Mouse (Mus musculus) mature B cell (primary cell): ENCODE data around the gene Fmnl3.

ENCODE experiments used
- in situ Hi-C: fragments of 300-500 bp; cut with MboI; formaldehyde crosslinking; loops from 2 replicates; pipeline ENCODE4 v1.14.3; 2019

The Fmnl3 gene

DNA sequence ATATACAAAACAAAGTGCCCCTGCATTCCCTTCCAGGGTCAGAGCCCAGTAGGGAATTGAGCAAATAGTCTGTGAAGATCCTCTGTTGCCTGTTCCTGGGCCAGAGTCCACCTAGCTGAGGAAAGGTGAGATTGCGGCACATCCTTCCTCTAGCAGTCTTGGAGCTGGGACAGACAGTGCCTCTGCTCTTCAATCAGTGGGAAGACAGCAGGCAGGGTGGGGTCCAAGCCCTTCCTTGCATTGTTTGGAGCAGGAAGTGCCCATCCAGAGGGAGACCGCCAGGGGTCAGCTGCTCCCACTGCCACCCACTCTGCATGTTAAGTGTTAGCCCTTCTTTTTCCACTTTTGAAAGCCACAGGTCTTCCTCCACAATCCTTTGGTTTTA lies 53.0 kb downstream of the Fmnl3 start:
- in situ Hi-C loops = no loop called here

DNA sequence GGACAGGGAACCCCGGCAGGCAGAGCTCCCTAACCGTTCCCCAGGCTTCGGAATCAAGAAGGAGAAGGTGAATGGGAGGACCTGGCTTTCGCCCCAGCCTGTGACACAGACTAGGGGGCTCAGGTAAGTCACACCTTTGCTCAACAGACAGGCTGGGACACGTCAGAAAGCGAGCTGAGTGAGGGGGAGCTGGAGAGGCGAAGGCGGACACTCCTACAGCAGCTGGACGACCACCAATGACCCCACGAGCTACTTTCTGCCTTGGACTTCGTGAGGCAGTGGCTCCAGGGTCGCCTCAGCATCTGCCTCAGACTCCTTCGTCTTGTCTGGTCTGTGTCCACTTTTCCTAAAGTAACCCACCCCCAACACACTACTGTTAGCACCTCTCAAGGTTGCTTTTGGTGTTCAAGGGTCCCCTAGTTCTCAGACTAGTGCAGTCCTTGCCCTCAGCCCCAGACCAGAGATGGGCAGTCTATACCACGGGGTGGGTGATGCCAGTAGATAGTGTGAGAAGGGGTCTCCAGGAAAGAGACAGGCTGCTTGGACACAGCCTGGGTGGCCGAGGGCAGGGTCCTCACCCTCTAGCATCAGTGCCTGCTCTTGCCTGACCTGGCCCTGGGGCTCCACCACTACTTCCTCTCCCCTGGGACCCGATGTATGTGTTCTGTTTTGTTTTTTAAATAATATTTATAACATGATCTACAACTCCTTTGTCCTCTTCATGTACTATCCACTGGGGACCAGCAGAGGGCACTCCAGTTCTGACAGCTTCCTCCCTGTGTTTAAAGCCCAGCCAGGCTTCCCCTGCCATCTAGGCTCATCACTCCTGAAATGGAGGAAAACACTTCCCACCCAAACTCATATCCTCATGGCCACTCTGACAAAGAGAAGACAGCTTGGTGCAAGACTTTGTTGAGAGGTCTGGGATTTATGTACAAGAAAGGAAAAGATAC lies 53.7 kb downstream of the Fmnl3 start:
- in situ Hi-C loops = no loop called here

DNA sequence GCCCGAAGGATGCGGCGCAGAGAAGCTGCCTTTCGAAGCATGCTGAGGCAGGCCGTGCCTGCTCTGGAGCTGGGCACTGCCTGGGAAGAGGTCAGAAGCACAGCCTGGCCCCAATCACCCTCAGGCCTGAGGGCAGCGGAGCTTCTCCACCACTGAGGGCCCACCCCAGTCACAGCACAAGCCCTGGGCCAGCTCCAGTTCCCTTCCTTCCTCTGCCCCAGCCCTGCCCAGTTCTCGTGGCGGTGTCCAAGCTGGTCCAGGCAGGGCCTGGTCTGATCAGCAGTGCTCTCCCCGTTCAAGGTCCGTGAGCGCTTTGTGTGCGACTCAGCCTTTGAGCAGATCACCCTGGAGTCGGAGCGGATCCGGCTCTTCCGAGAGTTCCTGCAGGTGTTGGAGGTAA lies 55.4 kb downstream of the Fmnl3 start:
- in situ Hi-C loops = no loop called here

DNA sequence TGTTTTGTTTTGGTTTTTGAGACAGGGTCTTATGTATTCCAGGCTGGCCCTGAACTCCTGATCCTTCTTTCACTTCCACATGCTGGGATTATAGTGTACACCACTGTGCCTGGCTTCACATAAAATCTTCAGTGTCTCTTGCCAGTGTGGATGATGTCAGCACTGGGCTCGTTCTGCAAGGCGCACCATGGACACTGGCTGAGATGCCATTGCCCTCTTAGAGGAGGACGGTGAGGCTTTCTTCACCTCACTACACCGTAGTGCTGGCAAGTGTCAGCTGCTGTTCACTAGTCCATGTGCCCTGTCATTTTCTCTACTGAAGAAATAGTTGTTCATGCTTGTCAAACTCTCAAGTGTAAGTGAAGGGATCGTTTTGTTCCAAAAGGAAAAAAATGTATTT lies 59.7 kb downstream of the Fmnl3 start:
- in situ Hi-C loops = no loop called here

DNA sequence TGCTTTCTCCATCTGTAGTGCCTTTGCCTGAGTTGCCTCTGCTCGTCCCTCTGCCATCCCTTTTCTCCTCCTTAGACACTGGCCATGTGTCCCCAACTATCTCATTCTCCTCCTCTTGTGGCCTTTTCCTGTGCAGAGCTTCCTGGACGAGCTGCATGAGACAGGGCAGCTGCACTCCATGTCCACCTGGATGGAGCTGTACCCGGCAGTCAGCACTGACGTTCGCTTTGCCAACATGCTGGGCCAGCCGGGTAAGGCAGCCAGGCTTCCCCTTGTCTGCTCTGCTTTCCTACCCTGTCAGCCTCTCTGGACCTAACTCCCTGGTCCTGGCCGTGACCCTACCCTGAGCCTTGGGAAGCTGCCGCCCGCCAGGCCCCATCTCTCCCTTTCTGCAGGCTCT lies 60.7 kb downstream of the Fmnl3 start:
- in situ Hi-C loops = no loop called here

DNA sequence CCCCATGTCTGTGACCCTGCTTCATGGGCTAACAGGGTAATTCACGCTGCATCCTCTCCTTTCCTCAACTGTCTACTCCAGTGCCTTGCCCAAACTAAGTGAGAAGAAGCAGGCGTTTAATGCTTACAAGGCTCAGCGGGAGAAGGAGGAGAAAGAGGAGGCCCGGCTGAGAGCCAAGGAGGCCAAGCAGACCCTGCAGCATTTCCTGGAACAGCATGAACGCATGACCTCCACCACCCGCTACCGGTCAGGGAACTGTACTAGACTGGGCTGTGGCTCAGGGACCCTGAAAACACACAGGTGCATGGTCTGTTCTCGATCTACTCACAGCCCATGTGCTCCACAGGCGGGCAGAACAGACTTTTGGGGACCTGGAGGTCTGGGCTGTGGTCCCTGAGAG lies 62.8 kb downstream of the Fmnl3 start:
- in situ Hi-C loops = no loop called here

DNA sequence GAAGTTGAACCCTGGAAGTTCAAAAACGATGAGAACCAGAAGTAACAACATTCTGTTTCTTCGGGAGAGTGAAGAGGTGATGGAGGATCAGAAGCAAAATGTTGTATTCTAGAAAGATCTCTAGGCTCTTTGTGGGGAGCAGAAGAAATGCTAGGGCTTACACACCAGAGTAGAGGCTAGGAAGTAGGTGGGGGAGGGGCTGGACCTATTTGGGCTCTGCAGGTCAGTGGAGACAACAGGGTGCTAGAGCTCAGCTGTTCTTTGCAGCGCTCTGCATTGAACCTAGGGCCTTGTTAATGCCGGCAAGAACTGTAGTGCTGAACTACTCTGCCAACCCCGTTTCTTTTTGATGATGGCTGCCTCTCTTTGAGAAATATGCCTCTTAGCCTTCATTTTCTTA lies 74.1 kb downstream of the Fmnl3 start:
- in situ Hi-C loops = no loop called here

DNA sequence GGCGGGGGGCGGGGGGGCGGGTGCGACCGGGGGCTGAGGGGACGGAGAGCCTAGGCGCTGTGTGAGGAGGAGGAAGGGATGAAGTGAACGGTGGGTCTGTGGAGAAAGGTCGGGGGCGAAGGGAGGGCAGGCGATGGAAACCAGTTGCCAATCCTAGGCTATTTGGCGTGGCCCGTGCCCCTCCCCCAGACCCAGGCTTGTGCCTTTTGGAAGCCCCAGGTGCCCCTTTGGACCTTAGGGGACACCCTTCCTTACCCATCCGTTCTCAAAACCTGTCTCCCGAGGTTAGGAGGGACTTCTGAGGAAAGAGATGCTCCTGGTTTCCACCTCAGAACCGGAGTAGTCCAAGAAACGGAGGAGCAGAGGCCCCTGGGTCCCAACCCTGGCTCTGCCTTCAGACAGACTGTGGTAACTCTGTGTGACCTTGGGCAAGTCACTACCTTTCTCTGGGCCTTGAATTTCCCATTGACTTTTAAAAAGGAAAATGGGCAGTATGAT lies 74.7 kb downstream of the Fmnl3 start, which contains the start of gene Fam186b:
Gene Fam186b, minus strand, starts transcription at position 405 of the 498 bp plus-strand sequence.
- in situ Hi-C loops = no loop called here

DNA sequence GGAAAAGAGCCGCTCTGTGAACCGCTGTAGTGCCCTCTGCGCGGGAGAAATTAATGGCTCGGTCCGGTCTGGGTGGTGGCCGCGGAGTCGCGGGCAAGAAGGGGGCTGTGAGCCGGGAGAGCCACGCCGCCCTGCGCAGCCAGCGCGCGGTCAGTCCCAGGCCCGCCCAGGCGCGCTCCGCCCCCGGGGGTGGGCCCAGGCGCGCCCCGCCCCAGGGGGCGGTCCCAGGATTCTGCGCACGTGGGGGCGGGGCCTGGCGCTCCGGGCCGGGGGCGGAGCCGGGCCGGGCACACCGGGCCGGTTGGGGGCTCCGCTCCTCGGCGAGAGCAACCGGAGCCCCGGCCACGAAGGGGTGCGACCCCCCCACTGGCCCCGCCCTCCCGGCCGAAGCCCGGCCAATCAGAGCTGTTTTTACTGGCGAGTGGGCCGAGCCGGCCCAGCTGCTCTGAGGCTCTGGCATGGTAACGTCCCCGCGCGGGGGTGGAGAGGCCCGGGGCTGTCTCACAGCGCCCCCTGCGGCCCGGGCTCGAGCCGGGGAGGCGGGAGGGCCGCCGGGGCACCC lies 75.4 kb downstream of the Fmnl3 start, which contains the start of gene Prpf40b:
Gene Prpf40b, plus strand, starts transcription at position 275 of the 562 bp plus-strand sequence.
- in situ Hi-C loops = no loop called here

DNA sequence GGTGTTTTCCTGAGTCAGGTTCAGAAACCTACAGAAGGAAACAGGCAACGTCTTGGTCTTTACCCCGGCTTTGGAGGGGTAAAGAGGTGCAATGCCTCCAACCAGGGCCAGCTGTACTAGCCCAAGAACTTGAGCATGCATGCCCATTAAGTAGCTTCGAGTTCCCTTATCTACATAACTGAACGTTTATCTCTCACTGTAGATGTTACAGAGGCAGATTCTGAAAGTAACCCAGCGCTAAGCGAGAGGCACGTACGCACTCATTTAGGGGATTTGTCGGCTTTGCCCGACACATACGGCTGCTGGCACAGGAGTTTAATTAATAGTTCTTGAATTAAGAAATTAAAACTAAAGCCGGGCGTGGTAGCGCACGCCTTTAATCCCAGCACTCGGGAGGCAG lies 76.0 kb downstream of the Fmnl3 start:
- in situ Hi-C loops = no loop called here

DNA sequence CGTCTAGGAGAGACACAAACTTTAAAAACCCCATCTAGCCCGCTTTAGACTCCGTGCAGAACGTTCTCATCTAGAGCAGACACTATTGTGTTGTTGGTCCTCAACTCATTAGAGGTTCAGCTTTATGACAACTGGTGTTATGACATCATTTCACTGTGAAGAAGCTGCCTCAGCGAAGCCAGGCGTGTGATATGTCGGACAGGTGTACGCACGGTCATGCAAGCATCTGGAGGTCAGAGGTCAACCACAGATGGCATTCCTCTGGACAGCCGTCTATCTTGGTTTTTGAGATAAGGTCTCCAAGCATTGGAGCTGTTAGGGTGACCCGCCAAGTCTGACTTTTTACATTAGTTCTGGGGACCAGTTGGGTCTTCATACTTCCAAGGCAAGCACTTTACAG lies 79.7 kb downstream of the Fmnl3 start:
- in situ Hi-C loops = no loop called here

DNA sequence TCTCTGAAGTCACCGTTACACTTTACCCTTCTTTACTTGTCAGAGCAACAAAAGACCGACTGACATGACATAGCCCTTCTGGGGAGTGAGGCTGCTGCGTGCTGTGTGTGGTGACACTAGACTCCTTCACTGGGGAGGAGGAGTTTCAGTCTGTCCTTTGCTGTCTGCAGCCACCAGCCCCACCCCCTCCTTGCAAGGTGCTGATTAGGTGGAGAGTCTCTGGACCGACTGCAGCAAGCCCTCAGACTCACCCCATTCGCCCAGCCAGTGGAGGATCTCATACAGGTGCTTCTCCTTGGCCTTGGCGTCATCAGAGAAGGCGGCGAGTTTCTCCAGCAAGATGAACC lies 85.1 kb downstream of the Fmnl3 start:
- in situ Hi-C loops = no loop called here

DNA sequence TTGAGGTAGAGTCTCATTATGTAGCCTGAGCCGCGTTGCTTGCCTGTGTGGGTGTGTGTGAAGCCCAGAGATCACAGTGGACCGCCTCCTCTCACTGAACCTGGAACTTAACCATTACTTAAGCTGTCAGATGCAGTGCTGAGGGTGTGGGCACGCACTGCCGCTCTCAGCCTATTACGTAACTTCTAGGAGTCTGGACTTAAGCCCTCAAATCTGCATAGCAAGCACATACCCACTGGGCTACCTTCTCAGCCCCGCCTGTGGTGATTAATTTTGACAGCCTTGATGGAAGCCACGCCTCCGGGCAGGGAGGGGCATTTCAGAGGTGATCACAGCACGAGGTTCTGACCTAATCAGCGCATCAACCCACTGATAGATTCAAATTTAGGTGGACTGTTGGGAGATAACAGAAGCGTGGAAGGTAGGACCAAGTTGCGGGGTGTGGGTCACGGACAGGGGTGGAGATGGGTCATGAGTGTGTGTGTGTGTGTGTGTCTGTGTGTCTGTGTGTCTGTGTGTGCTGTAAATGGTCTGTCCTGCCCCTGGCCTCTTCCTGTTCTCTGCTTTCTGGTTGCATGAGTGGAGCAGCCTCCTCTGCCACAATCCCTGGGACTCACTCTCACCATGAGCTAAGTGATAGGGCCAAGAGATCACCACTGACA lies 85.6 kb downstream of the Fmnl3 start:
- in situ Hi-C loops = no loop called here

DNA sequence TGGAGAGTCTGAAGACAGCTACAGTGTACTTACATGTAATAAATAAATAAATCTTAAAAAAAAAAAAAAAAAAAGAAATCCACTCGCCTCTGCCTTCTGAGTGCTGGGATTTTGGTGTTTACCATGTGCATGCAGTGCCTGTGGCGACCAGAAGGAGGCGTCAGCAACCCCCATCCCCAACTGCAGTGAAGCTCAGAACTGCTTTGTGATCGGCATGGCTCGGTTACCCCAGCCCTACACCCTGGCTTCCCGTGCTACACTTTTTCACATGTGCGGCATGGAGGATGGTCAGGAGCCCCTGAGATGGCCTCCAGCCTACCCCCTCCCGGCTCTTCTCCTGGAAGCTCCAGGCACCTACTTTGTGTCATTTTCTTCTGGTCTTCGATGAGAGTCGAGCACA lies 86.8 kb downstream of the Fmnl3 start:
- in situ Hi-C loops = no loop called here

DNA sequence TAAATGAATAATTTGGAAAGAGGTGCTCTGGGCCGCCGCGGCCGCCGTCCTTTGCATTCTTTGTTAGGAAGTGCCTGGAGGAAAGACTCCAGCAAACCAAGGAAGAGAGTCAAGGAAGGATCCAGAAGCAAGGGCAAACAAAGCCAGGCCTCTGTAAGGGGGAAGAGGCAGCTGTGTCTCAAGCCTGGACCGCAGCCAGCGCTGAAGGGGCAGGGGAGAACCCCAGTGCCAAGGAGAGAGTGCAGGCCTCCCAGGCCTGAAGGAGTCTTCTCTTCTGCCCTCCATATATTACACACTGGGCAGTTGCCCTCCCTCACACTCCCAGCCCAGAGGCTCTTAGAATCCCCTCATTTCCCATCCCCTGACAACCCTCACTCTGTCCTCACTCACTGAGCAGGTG lies 92.0 kb downstream of the Fmnl3 start:
- in situ Hi-C loops = no loop called here

DNA sequence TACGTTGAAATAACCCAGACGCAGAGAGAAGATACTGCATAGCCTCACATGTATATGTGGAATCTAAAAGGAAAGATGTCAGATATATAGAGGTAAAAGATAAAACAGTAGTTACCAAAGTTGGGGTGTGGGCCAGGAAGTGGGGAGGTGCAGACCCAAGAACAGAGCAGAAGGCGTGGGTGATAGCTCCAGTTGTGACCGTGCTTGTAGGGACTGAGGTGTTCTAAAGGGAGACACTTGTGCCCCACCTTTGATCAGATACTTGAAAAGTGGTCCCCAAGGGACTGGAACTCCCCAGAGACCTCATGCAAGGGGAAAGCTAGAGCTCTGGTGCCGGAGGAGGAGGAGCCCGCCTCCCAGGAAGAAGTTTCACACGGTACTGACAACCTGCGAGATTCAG lies 94.2 kb downstream of the Fmnl3 start:
- in situ Hi-C loops = no loop called here
